Comparison of ENCODE assay signal across 13 mouse cellular contexts in the genomic region with DNA sequence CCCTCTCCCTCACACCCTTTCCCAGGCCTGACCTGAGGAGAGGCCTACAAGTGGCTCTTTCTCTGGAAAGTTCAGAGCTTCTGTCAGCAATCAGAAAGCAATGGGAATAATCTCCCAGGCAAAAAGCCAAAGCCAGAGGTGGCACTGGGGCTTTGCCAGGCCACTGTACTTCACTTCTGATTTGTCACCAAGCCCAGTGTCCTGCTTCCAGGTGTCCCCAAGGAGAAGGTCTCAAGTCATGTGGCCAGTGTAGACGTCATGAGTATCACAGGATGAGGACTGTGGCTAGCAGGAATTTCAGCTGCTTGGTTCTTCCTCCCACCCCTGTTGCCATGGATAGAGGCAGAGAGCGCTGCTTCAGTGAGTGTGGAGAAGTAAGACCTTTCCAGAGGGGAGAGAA. TPM values are rescaled to one million over a fixed set of nuclear protein-coding genes. Genes with fewer than 3 reads are reported as not detected.
DNase-seq lines count a peak whose midpoint lies in the region; ATAC-seq and TF ChIP-seq lines count a peak whose summit lies in the region.
"Had no signal": no experiment of that assay in that cellular context is flagged by ENCODE, and none has a peak within 500 bp of the region (broad histone marks: within the 10 kb centered on the region; RNA-seq: fewer than 3 reads in every experiment).

No protein-coding gene starts in this region.

- no peak overlapping the region for H3K4me3 ChIP-seq in kidney, postnatal 0 days (replicated peaks; ENCODE audit: low read depth, low read length)
- H3K4me3 ChIP-seq in intestine, embryonic 15.5 days (replicated peaks), result no peak overlapping the region
- H3K4me3 ChIP-seq in forebrain, embryonic 16.5 days (replicated peaks; ENCODE audit: low read length), result no peak overlapping the region
- H3K4me3 ChIP-seq: forebrain, embryonic 12.5 days; limb, embryonic 12.5 days; neural tube, embryonic 13.5 days had no signal

- DNase-seq in kidney, postnatal 0 days (ENCODE audit: low spot score), result no peak
- no peak for DNase-seq in kidney, adult 9 months
- peak; percentile 75 to 84 for DNase-seq in heart, adult 9 months (ENCODE audit: low spot score in 2 of 2)
- DNase-seq in lung, postnatal 4 days, result peak; percentile 61 to 77
- DNase-seq in right cerebral cortex, adult 2 months (ENCODE audit: low spot score in 2 of 2), result no peak
- no peak for DNase-seq in frontal cortex, postnatal 10 days (ENCODE audit: low spot score in 2 of 2)
- DNase-seq: right cerebral cortex, postnatal 4 days had no signal

- TF ChIP-seq CTCF in kidney, postnatal 0 days (IDR thresholded peaks at IDR 0.05; ENCODE audit: low read depth), result no peak

- H3K36me3 ChIP-seq in kidney, postnatal 0 days (ENCODE audit: insufficient read depth, low read length), result peaks cover 7% of the 10 kb centered on the region; the same call in 1 of the 2 replicates
- peaks cover 15% of the 10 kb centered on the region for H3K36me3 ChIP-seq in intestine, embryonic 15.5 days
- H3K36me3 ChIP-seq in forebrain, embryonic 16.5 days (ENCODE audit: control insufficient read depth, insufficient read depth), result peaks cover 7% of the 10 kb centered on the region; the same call in 1 of the 2 replicates

- peaks cover 47% of the 10 kb centered on the region for H3K4me1 ChIP-seq in kidney, postnatal 0 days (replicated peaks; ENCODE audit: insufficient read depth, low read length)
- peaks cover 30% of the 10 kb centered on the region for H3K4me1 ChIP-seq in intestine, embryonic 15.5 days (replicated peaks)
- no peaks in the 10 kb centered on the region for H3K4me1 ChIP-seq in forebrain, embryonic 16.5 days (replicated peaks; ENCODE audit: control insufficient read depth, insufficient read depth, low read length)
- H3K4me1 ChIP-seq: forebrain, embryonic 12.5 days; limb, embryonic 12.5 days had no signal

- H3K27me3 ChIP-seq in kidney, postnatal 0 days (ENCODE audit: insufficient read depth, low read length), result no peaks in the 10 kb centered on the region
- H3K27me3 ChIP-seq in intestine, embryonic 15.5 days (replicated peaks), result no peaks in the 10 kb centered on the region
- no peaks in the 10 kb centered on the region for H3K27me3 ChIP-seq in forebrain, embryonic 16.5 days (replicated peaks; ENCODE audit: control insufficient read depth, insufficient read depth, low read length)
- H3K27me3 ChIP-seq: forebrain, embryonic 12.5 days; limb, embryonic 12.5 days; neural tube, embryonic 13.5 days had no signal

- peak overlapping the region; percentile 58; the same call in 1 of the 2 replicates for H3K27ac ChIP-seq in kidney, postnatal 0 days
- H3K27ac ChIP-seq in intestine, embryonic 15.5 days, result 0 out of 2 replicates have a peak overlapping the region, but pooled peaks have one; percentile 72
- H3K27ac ChIP-seq in forebrain, embryonic 16.5 days (ENCODE audit: low read length), result no peak overlapping the region
- H3K27ac ChIP-seq: forebrain, embryonic 12.5 days; limb, embryonic 12.5 days; neural tube, embryonic 13.5 days had no signal

- no peak overlapping the region for H3K9ac ChIP-seq in kidney, postnatal 0 days (ENCODE audit: low read depth, low read length)
- H3K9ac ChIP-seq in intestine, embryonic 15.5 days, result no peak overlapping the region
- no peak overlapping the region for H3K9ac ChIP-seq in forebrain, embryonic 16.5 days (replicated peaks; ENCODE audit: low read depth, low read length)
- H3K9ac ChIP-seq: forebrain, embryonic 12.5 days; limb, embryonic 12.5 days; neural tube, embryonic 13.5 days had no signal

- 70% methylated on average over 2 of the region's 2 CpGs for WGBS in kidney, postnatal 0 days
- WGBS in intestine, embryonic 15.5 days, result 80% methylated on average over 2 of the region's 2 CpGs
- 84% methylated on average over 2 of the region's 2 CpGs for WGBS in forebrain, embryonic 16.5 days

- ATAC-seq in kidney, postnatal 0 days (replicated peaks; ENCODE audit: low FRiP score, low read depth), result 0 out of 2 replicates have a peak, but pooled peaks have one; percentile 41
- no peak for ATAC-seq in intestine, embryonic 15.5 days
- no peak for ATAC-seq in forebrain, embryonic 16.5 days

- no peak overlapping the region for H3K4me2 ChIP-seq in kidney, postnatal 0 days (ENCODE audit: low read length)
- no peak overlapping the region for H3K4me2 ChIP-seq in intestine, embryonic 15.5 days (replicated peaks)
- no peak overlapping the region for H3K4me2 ChIP-seq in forebrain, embryonic 16.5 days (ENCODE audit: low read length)
- H3K4me2 ChIP-seq: forebrain, embryonic 12.5 days; limb, embryonic 12.5 days; midbrain, embryonic 11.5 days; neural tube, embryonic 13.5 days had no signal

- no peaks in the 10 kb centered on the region for H3K9me3 ChIP-seq in kidney, postnatal 0 days (replicated peaks; ENCODE audit: low read length)
- no peaks in the 10 kb centered on the region for H3K9me3 ChIP-seq in intestine, embryonic 15.5 days
- no peaks in the 10 kb centered on the region for H3K9me3 ChIP-seq in forebrain, embryonic 16.5 days (ENCODE audit: control insufficient read depth, low read length)
- H3K9me3 ChIP-seq: forebrain, embryonic 12.5 days; limb, embryonic 12.5 days; neural tube, embryonic 13.5 days had no signal

RNA-seq across cellular contexts. Expression of a gene that starts 41.6 kb away (rescaled TPM):
- 27.8 and 30.5 TPM in 2 replicates for polyA plus RNA-seq in kidney, postnatal 0 days (2015; fragmentation: Nextera tagmentation; extraction: Ambion mirVana)
- 16.4 and 17.3 TPM in 2 replicates for polyA plus RNA-seq in intestine, embryonic 15.5 days (2015; fragmentation: Nextera tagmentation; extraction: Ambion mirVana)
- polyA plus RNA-seq in forebrain, embryonic 16.5 days (2015; fragmentation: Nextera tagmentation; extraction: Ambion mirVana), result 24.5 and 27.7 TPM in 2 replicates

Comparison
In these comparisons a context has a peak if more than half of its experiments do, and no peak if none do; other contexts are left out.
1. DNase-seq: peak in heart, adult 9 months (2 of 2) and lung, postnatal 4 days (2 of 2); none in kidney, postnatal 0 days (single experiment), kidney, adult 9 months (single experiment), right cerebral cortex, adult 2 months (0 of 2) and frontal cortex, postnatal 10 days (0 of 2).